Mouse (Mus musculus) Patski (cell line): ENCODE measurements around the gene Schip1. TPM values are rescaled to one million over a fixed set of nuclear protein-coding genes. Genes with fewer than 3 reads are reported as not detected.

ENCODE experiments used
- ATAC-seq: fragments of 100-300 bp; one replicate; pipeline ENCODE4 v1.8.0; 2021
- CTCF ChIA-PET: fragments of 350-600 bp; sonication (Branson Sonifier 250); formaldehyde crosslinking; loops from one replicate; lab custom pipeline; 2022; ENCODE audit warnings: inconsistent platforms; lab: Charles Lee
- POLR2A ChIA-PET: fragments of 350-600 bp; sonication (Branson Sonifier 250); formaldehyde crosslinking; loops from one replicate; lab custom pipeline; 2022; ENCODE audit warnings: antibody characterized with exemption, inconsistent platforms; lab: Charles Lee
- DNase-seq: peaks from one replicate; pipeline ENCODE4 v3.0.0-alpha.2; 2011; ENCODE audit warnings: low read depth, low spot score
- H3K27me3 ChIP-seq: fragments of 371-371 bp; one replicate; pipeline ENCODE4 v1.5.1; 2021
- CTCF ChIP-seq: fragments of 100-300 bp; IDR thresholded peaks from one replicate; pipeline ENCODE4 v1.5.1; 2021
- in situ Hi-C: fragments of 300-500 bp; cut with MboI; formaldehyde crosslinking; loops from 3 replicates; pipeline ENCODE4 v1.11.1; 2018; ENCODE audit warnings: low pct_unique_long_range_greater_than_20kb, mixed read lengths
- polyA plus RNA-seq: library from polyadenylated mRNA; unstranded; gene quantifications from one replicate; pipeline ENCODE4 v1.2.3, GENCODE M21; 2021

The Schip1 gene
- polyA plus RNA-seq, 1 experiment from 2014 or later, result 61.6 TPM

DNA sequence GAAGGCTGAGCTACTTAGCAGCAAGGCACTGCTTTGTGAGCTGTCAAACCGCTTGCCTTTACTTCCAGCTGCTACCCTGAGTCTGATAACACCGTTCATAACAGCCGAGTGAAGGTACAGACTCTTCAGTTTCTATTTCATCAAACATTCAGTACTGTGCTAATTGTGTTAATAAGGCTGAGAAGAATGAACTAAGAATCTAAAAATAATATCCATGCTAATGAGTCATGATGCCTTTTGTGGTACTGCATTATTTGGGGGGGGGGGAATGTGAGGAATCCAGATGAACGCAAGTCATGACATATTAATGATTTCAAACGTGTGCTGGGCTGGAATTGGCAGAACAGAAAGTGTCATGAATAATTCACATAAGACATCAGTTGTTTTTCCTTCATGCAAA is 341.1 kb downstream of the Schip1 start:
- TF ChIP-seq CTCF, result no peak
- DNase-seq (no peak), ATAC-seq (no peak)
- peaks cover 19% of the 10 kb centered on the region for H3K27me3 ChIP-seq
- ChIA-PET CTCF (interaction anchor here (1.2 kb wide), 1 partner anchor 318 kb away, joined by 3 read pairs; no protein-coding TSS in a partner anchor), POLR2A (no interaction called here)
- in situ Hi-C loops, result no loop called here

DNA sequence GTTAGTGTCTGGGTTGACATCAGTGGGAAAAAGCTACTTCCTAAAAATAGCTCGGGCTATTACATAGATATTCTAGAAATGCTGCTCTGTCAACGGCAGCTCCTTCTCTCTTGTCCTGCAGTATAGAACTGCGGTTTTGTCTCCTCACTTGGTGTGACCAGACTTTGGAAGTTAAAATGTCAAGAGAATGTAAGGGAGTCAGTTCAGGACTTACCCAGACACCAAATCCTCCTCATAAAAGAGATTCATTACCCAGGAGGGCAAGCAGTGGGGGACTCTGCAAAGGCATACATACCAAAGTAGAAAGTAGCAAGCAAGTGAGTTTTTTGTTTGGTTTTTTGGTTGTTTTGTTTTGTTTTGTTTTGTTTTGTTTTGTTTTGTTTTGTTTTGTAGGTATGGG is 347.7 kb downstream of the Schip1 start:
- no peak for ATAC-seq
- H3K27me3 ChIP-seq, result peaks cover 33% of the 10 kb centered on the region
- DNase-seq, result no peak
- POLR2A ChIA-PET, result no interaction called here
- CTCF ChIA-PET, result interaction anchor here (1.0 to 1.7 kb wide), 2 partner anchors 9 to 23 kb away, joined by 3 to 5 read pairs; no protein-coding TSS in a partner anchor
- in situ Hi-C loops, result no loop called here
- TF ChIP-seq CTCF, result no peak

DNA sequence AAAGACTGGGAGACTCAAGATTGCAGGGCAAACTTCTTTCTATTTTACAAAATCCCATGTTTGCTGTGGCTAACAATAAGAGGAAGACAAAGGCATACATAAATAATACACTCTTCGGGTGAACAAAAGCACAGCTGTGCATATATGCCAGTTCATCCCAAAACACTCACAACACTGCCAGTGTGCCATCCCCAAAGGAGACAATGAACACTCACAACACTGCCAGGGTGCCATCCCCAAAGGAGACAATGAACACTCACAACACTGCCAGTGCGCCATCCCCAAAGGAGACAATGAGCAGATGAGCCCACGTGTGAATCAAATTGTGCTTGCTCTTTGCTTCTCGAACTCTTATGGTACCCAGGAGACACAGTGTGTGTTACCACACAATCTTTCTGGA is 355.2 kb downstream of the Schip1 start:
- ChIA-PET POLR2A (interaction anchor here (0.6 kb wide), 1 partner anchor 10 kb away, joined by 3 read pairs; no protein-coding TSS in a partner anchor), CTCF (interaction anchor here (0.7 to 1.6 kb wide), 2 partner anchors 23 to 29 kb away, joined by 3 to 4 read pairs; no protein-coding TSS in a partner anchor)
- ATAC-seq, result no peak
- no peak for TF ChIP-seq CTCF
- in situ Hi-C loops, result no loop called here
- peaks cover 58% of the 10 kb centered on the region for H3K27me3 ChIP-seq
- no peak for DNase-seq

DNA sequence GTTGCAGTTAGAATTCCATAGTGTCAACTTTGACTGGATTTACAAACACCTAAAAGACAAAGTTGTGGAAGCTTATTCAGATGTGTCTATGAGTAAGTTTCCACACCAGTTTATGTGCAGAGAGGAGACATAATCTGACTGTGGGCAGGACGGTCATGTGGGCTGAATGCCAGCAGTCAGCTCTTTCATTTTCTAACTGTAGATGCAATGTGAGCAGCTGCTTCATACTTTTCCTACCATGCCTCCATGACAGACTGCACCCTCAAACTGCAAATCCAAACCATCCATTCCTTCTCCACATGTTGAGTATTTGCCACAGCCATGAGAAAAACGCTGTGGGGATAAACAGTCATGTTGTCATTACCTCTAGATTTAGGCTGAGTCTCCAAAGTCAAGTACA is 356.3 kb downstream of the Schip1 start:
- no peak for TF ChIP-seq CTCF
- CTCF ChIA-PET, result interaction anchor here (1.1 to 1.6 kb wide), 4 partner anchors 9 to 26 kb away, joined by 3 to 4 read pairs (median 3); no protein-coding TSS in a partner anchor
- in situ Hi-C loops, result no loop called here
- H3K27me3 ChIP-seq, result peaks cover 54% of the 10 kb centered on the region
- DNase-seq, result no peak
- POLR2A ChIA-PET, result no interaction called here
- ATAC-seq, result no peak

DNA sequence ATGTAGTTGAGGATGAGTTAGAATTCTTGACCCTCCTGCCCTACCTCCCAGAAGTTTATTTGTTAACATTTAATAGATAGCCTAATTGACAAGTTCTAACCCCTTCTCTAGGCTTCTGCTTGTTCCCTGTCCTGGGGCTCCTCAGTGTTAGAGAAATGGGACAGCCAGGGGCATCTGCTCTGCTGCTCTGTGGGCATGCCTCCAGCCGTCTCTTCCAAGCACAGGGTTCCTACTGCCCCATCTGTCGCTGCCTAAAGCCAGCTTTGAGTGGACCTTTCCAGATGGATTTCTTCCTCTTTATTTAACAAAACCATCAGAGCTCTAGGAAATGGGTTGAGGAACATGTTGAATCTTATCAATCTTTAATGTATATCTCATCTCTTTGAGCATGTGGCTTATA is 357.2 kb downstream of the Schip1 start:
- ChIA-PET POLR2A (no interaction called here), CTCF (interaction anchor here (1.1 to 1.6 kb wide), 3 partner anchors 10 to 25 kb away, joined by 3 read pairs; no protein-coding TSS in a partner anchor)
- in situ Hi-C loops, result no loop called here
- ATAC-seq (no peak), DNase-seq (no peak)
- no peak for TF ChIP-seq CTCF
- H3K27me3 ChIP-seq, result peaks cover 60% of the 10 kb centered on the region

DNA sequence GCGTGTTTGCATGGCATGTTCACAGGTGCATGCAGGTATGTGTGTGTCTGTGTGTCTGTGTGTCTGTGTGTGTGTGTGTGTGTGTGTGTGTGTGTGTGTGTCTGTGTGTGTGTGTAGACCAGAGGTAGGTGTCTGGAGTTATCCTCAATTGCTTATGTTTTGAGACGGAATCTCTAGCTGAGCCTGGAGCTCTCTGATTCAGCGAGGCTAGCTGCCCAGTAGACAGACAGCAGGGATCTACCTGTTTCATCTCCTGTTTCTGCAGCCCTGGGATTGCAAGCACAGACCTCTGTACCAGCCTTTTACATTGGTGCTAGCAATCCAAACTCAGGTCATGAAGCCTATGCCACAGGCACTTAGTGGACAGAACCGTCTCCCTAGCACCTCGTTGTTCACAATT is 363.5 kb downstream of the Schip1 start:
- in situ Hi-C loops, result no loop called here
- CTCF ChIA-PET, result interaction anchor here (0.9 kb wide), 1 partner anchor 58 kb away, joined by 3 read pairs; no protein-coding TSS in a partner anchor

DNA sequence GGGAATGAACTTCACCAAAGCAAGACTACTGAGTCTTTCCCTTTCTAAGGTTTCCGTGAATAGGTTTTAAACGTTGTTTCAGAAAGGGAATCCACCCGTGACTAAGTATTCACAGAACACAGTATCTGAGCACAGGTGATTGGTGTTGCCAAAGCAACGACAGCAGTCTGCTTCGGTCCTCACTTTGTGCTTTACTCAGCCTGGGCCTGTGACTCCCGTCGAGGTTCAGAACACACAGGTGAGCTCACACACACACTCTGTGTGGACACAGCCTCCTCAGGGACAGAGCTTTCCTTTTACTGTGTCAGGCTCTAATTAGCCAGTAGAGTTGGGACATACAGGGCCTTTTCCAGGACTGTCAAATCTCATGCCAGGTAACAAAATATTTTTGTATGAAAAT is 369.8 kb downstream of the Schip1 start:
- in situ Hi-C loops, result no loop called here
- ChIA-PET CTCF (interaction anchor here (1.0 kb wide), 1 partner anchor 10 kb away, joined by 3 read pairs; no protein-coding TSS in a partner anchor), POLR2A (no interaction called here)
- no peak for TF ChIP-seq CTCF
- no peak for ATAC-seq
- no peak for DNase-seq
- peaks cover 74% of the 10 kb centered on the region for H3K27me3 ChIP-seq

More for the DNA sequence above, 363.5 kb downstream of the Schip1 start:
- no peak for TF ChIP-seq CTCF
- H3K27me3 ChIP-seq, result peaks cover 37% of the 10 kb centered on the region
- POLR2A ChIA-PET, result no interaction called here
- DNase-seq (no peak), ATAC-seq (no peak)

DNA sequence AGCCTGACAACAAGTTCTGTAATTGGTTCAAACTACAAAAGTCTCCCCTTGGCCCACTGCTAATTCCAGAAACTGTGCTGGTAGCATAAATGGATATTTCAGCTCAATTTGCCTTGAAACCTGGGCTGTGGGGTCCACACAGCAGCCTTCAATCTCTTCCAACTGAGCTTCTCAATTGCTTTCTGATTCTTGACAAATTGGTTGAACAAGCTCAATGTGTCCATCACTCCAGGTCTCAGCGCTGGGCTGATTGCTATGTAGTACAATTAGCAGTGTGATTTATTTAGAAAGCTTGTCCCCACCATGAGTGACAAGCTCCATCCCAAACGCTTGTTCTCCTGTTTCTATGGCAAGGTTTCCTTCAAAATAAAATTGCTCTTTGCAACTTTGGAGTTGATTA is 370.3 kb downstream of the Schip1 start:
- POLR2A ChIA-PET, result interaction anchor here (1.3 kb wide), 1 partner anchor 19 kb away, joined by 4 read pairs; no protein-coding TSS in a partner anchor
- no peak for DNase-seq
- CTCF ChIA-PET, result interaction anchor here (1.0 kb wide), 1 partner anchor 9 kb away, joined by 3 read pairs; no protein-coding TSS in a partner anchor
- ATAC-seq, result no peak
- peaks cover 72% of the 10 kb centered on the region for H3K27me3 ChIP-seq
- in situ Hi-C loops, result no loop called here
- no peak for TF ChIP-seq CTCF

DNA sequence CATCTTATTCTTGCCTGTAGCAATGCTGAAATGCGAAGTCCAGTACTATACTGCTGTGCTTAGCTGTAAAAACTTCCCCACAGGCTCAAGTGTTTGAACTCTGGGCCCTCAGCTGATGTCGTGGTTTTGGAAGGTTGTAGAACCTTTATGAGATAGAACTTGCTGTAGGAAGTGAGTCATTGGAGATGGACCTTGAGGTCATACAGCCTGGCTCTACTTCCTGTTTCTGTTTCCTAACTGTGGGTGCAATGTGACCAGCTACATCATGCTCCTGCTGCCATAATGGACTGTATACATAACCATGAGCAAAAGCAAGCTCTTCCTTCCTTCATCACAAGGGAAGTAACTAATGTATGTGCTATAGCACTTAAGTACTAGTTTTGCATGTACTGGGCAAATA is 383.9 kb downstream of the Schip1 start:
- peaks cover 35% of the 10 kb centered on the region for H3K27me3 ChIP-seq
- CTCF ChIA-PET, result interaction anchor here (0.8 to 1.6 kb wide), 5 partner anchors 13 to 403 kb away, joined by 3 to 4 read pairs (median 3); no protein-coding TSS in a partner anchor
- DNase-seq (no peak), ATAC-seq (no peak)
- in situ Hi-C loops, result no loop called here
- POLR2A ChIA-PET, result no interaction called here
- no peak for TF ChIP-seq CTCF

DNA sequence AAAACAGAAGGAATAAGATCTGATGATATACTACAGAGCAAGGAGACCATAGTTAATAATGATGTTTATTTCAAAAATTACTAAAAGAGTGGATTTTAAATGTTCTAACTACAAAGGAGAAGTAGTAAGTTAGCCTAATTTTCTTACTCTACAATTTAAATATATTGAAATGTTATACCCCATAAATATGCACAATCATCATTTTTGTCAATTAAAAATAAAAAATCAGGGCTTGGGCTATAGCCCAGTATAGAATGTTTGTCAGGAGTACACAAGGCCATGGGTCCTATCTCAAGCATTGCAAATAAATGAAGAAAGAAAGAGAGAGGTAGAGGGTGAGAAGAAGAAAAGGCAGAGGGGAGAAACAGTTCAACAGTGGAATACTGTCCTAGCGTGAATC is 387.0 kb downstream of the Schip1 start:
- no peak for TF ChIP-seq CTCF
- in situ Hi-C loops, result no loop called here
- ChIA-PET CTCF (no interaction called here), POLR2A (no interaction called here)
- peaks cover 18% of the 10 kb centered on the region for H3K27me3 ChIP-seq
- DNase-seq (no peak), ATAC-seq (no peak)

DNA sequence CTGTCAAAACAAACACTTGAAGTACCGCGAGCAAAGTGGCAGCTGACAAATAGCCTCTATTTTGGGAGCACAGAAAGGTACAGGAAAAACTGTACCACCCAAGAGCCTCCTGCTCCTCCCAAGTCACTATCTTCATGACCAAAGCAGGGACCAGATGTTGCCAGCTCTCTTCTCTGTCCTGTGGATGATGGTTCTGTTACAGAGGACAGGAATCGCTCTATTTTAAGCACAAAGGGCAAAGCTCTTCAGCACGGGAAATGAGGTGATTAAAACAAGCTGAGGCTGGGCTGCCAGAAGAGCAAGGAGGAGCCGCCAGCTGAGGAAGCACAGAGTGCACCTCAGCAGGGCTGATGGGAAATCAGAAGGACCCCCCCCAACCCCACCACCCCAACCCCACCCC is 388.7 kb downstream of the Schip1 start:
- ChIA-PET CTCF (interaction anchor here (0.7 to 2.5 kb wide), 2 partner anchors 10 to 13 kb away, joined by 3 to 8 read pairs; no protein-coding TSS in a partner anchor), POLR2A (interaction anchor here (0.7 to 1.4 kb wide), 2 partner anchors 13 to 18 kb away, joined by 3 to 4 read pairs; no protein-coding TSS in a partner anchor)
- ATAC-seq, result no peak
- peaks cover 11% of the 10 kb centered on the region for H3K27me3 ChIP-seq
- DNase-seq, result no peak
- TF ChIP-seq CTCF, result no peak
- in situ Hi-C loops, result no loop called here
